Mouse (Mus musculus) urinary bladder, postnatal 25 days (tissue): ENCODE data around the gene 2610044O15Rik8.

ENCODE experiments used
- DNase-seq: peaks from one replicate; pipeline ENCODE4 v3.0.0; 2022; ENCODE audit warnings: low spot score

2610044O15Rik8 gene

DNA sequence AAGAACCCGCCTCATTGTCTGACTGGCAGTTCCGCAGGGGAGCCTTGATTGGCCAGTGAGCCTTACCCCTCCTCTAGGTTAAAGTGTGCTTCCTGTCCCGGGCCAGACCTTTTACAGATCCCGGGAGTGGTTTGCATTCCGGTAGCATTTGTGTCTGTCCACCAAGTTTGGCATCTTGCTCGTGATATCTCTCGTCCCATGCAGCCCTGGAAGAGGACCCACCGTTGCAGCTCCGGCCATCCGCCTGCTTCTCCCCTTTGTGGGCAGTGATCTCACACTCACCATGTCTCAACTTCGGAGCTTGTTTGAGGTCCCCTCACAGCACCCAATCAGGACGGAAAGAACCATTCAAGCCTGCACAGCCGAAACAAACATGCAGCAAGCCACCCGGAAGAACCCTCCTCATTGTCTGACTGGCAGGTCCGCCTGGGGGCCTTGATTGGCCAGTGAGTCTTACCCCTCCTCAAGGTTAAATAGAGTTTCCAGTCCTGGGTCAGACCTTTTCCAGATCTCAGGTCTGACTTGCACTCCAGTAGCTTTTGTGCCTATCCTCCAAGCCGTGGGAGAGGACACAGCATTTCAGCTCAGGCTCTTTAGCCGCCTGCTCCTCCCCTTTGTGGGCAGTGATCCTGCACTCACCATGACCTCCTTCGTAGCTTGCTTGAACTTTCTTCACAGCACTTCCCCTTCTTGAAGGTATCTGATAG, at the start of gene 2610044O15Rik8:
TSS of gene 2610044O15Rik8 (minus strand) at position 380 of the 707 bp plus-strand sequence.
- peak; percentile 74 for DNase-seq

DNA sequence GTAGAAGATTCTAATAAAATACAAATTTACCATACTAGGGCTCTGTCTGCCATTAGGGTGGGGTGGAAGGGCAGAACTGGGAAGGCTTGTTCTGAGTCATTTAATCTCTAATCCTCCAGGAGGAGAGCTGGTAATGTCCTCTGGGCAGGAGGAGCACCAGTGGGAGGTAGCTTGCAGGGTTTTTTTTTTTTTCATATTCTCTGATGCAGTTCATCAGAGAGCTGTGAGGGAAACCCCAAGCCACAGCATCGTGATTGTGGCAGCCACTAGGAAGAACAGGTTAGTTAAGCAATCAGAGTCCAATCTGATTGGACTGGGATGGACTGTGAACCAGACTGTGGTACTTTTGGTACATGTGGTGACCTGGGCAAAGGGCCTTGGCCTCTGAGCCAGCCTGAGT, 31.7 kb upstream of the 2610044O15Rik8 start:
- DNase-seq, result no peak

DNA sequence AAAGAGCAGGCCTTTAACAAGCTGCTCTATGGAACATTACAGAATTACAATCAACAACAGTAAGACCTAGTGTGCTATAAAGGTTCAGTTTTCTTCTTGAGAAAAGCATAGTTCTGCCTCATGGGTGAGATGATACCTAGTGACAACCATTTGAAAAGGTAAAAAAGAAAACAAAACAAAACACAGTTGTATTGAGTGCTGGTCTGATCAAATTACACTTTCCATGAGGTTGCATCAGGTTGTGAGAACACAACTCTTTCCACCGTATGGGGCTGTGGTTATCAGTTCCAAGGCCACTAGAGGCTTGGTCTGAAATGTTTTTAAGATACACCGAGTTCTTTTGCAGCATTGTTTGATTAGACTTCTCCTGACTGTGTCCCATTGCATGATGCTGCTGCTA, 30.1 kb upstream of the 2610044O15Rik8 start:
- DNase-seq, result no peak

DNA sequence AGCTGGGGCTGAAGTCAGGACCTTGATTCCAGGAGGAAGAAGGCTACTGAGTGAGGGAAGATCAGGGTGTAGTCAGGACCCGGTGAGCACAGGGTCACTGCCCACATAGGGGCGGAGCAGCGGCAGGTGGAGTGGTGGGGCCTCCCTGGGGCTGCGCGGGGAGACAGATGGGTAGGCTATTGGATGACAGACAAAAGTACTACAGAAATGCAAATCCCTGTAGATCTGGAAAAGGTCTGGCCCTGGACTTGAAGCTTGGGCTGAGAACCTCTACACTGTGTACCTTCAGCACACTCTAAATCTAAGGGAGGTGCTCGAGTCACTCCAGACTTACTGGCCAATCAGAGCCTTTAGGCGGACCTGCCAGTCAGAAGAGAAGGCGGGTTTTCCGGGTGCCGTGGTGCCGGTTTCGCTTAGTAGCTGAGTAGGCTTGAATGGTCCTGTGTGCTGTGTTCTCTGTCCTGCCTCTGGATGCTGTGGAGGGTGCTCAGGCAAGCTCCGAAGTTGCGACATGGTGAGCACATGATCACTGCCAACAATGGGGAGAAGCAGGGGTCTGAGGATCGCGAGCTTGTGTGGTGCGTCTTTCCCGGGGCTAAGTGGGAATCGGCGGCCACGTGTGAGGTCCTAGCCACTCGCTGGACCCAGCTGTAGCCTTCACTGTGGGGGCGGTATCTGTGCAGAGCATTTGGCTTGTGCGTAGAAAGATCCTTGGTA, 29.2 kb upstream of the 2610044O15Rik8 start:
- peak; percentile 50 for DNase-seq

- DNase-seq, result no peak
Measured at GRCm38 (mm10) chr8:129233664-129234026, 561 bp downstream of the 2610044O15Rik8 start.
